Mouse (Mus musculus): ENCODE measurements around the gene Gm45194. TPM values are rescaled to one million over a fixed set of nuclear protein-coding genes. Genes with fewer than 3 reads are reported as not detected.
A peak's percentile ranks its signal among the peaks of the same experiment; 100 is the strongest.

Gm45194 gene
- total RNA-seq (2021): under 1 TPM in 1 of 2 experiments, not detected in 1; 0.54 TPM

DNA sequence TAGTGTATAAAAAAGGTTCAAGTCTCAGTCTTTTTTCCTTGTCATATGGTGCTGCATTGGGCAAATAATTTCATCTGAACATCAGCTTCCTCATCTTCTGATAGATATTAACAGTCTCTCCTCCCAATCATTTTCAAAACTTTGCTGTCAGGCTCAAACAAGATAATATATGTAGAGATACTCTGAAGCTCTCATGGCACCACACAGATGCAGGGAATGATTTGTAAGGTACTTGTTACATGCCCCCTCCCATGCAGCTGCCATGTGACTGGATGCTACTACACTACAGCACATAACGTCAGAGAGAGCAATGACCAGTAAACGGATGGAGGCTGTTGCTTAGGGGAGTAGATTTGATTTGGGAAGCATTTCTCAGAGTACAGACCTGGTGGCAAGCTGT lies at the start of gene Gm45194:
Gm45194 (plus strand) TSS at position 301 of the 400 bp plus-strand sequence.
- intact Hi-C loops (cut with DNase I): no loop called here
- no peak for DNase-seq

DNA sequence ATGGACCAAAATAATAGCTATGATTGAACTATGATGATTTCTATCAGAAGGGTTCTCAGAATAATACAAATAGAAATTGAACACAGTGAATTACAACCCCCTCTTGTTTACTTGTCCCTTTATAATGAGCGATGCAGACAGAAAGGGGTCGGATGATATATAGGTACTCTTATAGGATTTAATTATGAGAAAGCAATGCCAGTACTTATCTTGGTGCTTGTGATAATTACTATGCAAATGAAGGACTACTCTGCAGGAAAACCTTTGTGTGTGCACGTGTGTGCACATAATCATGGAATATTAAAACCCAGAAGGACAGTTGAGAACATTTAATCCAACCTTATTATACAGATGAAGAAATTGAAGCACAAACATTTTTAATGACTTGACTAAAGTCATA lies 35.3 kb upstream of the Gm45194 start:
- DNase-seq: no peak
- intact Hi-C loops (cut with DNase I): no loop called here

DNA sequence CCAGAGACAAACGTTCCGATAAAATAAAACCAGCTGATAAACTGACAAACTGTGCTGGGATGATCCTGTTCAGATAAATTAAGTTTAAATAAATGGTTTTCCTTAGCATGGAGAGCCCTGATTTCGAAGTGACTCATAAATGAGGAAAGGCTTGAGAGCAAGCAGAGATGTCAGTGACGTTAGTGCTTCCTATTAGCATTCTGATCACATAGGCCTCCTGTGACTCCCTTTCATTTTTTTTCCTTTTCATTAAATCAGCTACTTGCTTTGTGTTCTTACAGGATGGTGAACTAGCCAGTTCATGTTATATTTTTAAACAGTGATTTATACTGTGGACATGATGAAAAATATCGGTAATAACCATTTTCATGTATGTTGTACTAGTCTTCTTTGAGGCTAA lies 9.9 kb upstream of the Gm45194 start:
- intact Hi-C loops (cut with DNase I): no loop called here
- no peak for DNase-seq

DNA sequence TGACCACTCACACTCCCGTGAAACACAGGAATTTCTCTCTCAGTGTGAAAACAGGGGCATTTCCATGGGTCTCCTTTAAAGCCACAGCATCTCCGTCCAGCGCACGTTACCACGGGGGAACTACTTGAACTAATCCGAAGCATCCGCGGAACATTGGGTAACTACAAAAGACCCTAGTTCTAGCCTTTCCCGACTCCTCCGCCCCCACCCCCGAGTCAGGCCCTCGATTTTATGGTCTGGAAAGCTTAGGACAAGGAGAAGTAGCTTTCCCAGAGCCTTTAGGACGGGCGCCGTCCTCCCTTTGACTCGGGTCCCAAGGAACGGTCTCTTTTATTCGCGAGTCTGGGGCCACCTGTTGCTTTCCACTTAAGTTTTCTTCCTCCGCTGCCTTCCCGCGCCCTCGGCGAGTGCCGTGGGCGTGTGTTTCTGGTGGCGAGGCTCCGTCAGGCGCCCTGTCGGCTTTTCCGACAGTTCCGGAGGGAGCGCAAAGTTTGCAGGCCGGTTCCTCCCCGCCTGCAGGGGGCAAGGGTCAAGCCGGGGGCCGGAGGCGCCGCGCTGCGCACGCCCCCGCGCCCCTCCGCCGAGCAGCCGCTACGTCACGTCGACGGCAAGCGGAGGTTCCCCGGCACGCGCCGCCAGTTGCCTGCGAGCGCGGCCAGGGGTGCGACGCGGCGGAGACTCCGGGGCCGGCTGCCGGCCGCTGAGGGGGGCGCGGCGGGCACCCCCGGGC lies 3.3 kb downstream of the Gm45194 start:
- intact Hi-C loops (cut with DNase I): no loop called here

DNA sequence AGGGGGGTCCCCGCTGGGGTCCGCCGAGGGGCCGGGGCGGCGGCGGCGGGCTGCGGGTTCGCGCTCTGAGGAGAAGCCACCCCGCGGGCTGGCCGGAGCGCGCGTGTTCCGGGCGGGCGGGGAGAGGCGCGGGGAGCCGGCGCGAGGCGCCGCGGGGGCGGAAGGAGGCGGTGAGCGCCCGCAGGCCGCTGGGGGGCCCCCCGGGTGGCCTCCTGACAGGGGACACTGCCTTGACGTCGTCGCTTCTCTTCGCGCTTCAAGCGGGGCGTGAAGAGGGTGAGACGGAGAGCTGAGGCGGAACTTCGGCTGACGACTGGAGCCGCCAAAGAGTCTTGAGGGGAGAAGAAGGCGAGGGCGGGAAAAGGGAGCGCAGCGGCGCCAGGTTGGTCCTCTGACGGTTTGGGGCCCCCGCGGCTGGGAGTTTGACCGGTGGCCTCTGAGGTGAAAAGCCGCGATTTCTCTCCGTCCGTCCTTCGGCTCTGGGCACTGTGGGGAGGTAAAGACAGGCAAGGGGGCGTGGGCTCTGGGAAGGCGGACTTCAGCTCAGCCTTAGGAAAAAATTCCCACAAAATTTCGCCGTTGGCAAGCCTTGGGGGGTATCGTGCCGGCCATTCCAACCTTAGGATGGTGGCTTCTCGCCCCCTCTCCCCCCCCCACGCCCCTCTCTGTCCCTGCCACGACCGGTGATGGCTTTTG lies 4.0 kb downstream of the Gm45194 start:
- intact Hi-C loops (cut with DNase I): no loop called here
- DNase-seq: peak; percentile 0

More for the DNA sequence above, 3.3 kb downstream of the Gm45194 start:
- peak; percentile 1 for DNase-seq

DNA sequence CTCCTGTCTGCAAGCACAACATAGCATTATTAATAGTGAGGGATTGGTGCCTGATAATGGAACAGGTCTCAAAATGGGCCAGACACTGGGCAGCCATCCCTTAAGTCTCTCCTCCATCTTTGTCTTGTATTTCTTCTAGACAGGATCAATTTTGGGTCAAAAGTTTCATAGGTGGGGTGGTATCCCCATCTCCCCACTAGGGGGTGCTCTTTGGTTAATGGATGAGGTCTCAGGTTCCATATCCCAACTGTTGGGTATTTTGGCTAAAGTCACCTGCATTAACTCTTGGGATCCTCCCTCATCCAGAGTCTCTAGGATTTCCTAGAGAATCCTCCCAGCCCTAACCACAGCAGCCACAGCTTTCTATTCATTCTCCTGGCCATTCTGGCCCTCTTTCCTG lies 26.2 kb downstream of the Gm45194 start:
- intact Hi-C loops (cut with DNase I): no loop called here
- DNase-seq: no peak

DNA sequence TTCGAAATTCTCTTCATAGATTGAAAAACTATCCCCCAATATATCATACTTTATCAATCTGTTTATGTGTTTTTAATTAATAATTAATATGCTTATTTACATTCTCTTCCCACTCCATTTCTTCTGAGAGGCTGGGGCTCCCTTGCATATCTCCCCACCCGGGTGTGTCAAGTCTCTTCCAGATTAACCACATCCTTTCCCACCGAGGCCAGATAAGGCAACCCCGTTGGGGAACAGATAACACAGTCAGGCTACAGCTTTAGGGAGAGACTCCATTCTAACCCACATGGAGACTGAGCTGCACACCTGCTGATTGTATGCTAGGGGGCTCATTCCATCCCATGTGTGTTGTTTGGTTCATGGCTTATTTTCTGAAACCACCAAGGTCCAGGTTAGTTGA lies 69.7 kb downstream of the Gm45194 start:
- intact Hi-C loops (cut with DNase I): no loop called here
- DNase-seq: no peak

DNA sequence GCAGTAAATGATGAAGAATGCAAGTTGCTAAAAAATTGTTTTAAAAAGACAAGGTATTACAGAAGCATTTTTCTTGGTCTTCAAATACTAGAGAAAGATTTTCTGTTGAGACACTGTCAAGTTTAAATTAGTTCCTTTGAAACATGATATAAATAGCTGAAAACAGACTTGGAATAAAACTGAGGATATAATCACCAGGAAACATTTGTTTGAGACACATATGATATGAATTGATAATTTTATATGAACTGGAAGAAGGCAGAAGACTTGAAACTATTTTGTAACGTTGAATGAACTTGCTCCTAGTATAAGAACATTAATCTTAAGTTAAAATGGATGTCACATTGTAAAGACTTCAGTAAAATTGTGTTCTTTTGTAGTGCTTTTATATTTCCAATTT lies 108.5 kb downstream of the Gm45194 start:
- no peak for DNase-seq
- intact Hi-C loops (cut with DNase I): no loop called here

DNA sequence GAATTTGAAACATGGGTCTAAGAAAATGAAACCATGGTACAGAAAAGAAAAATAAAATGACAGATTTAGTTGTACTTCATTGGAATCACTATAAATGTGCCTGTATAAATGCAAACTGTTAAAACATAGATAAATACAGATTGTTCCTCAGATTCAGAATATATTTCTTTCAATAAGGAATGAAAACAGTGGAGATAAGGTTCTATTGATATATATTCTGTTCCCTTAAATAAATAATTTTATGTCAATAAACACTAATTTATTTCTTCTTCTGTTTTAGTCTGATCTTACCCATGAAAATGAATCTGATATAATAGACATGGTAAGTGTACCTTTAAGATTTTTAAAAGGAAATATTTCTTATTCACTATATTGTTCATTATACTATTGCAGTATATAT lies 119.5 kb downstream of the Gm45194 start, which contains the start of gene Tex16:
Tex16 (plus strand) TSS at position 301 of the 400 bp plus-strand sequence.
- DNase-seq: no peak
- intact Hi-C loops (cut with DNase I): no loop called here

DNA sequence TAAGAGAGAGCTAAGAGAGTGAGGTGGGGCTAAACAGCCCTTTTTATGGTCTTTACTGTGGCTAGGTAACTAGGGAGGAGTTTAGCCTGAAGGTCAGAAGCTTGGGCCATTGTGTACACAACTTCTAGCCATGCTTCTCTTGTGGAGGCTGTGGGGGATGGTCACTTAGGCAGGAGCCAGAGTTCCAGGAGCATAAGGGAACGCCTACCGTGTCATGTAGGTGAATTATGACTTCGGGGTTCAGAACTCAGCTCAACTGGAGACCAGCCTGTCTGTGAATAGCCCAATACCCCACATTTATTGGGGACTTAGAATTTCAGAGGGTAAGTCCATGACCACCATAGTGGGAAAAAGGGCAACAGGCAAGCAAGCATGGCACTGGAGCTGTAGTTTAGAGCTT lies 347.6 kb downstream of the Gm45194 start, which contains the start of gene 4933403O08Rik:
4933403O08Rik (plus strand) TSS at position 301 of the 400 bp plus-strand sequence.
- DNase-seq: no peak
- intact Hi-C loops (cut with DNase I): no loop called here

DNA sequence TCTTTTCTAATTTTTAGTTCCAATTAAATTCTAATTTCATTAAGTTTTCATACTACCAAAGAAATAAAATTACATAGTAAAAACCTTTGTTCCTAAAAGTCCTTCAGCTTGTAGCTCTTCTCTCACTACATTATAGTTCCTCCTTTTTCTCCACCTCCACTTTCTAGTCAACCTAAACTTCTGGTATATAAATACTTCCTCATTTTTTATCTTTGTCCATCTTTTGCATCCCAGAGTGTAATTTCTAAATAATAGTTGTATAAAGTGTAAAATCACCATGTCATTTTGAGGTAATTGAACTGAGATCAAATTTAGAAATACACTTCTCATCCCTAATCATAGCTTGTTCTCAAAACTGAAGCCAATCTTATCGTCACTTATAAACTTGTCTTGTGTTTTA lies 351.7 kb downstream of the Gm45194 start:
- no peak for DNase-seq
- intact Hi-C loops (cut with DNase I): no loop called here

DNA sequence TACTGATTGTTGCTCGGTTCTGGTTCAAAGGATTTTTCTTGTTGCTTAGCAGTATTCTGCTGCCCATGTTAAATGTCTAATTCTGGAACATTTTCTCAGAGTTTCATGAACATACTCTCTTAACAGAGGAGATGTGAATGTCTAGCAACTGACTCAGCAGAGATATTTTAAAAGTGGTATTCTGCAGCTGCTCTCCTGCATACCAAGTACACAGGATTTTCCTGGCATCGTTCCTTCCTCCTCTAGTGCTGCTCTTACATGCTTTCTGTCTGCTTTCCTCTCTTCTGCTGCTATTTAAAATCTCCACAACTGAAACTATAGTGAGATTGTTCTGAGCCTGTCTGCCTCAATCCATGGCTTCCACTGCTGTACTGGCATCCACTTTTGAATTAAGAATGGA lies 364.3 kb downstream of the Gm45194 start:
- intact Hi-C loops (cut with DNase I): no loop called here
- no peak for DNase-seq

DNA sequence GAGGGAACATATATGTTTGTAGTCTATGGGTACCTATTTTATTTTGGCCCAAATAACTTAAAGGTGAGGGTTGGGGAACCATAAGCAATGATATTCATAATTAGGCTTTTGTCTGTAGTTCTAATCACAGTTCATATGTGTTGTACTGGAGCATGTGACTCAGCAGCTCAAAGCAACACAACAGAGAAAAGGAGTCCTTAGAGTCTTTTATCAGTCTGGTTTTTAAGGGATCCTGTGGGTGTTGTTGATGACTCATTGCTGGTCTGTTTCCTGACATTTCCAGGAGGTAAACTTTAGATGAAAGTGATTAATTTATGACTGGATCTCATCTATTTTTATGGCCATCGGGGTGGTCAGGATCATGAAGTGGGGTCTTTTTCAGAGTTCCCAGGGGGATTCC lies 382.4 kb downstream of the Gm45194 start:
- no peak for DNase-seq
- intact Hi-C loops (cut with DNase I): no loop called here

Other genes starting within 250 kb of the Gm45194 start
- 1 to 10 TPM; 4.8 to 4.9 TPM for gene Hdx, start 194.3 kb upstream of the Gm45194 start, total RNA-seq (2021)
- gene Tex16, start 119.6 kb downstream of the Gm45194 start, total RNA-seq (2021): not detected